Mouse (Mus musculus) forebrain, embryonic 16.5 days (tissue): ENCODE data around the gene Taf1b. TPM values are rescaled to one million over a fixed set of nuclear protein-coding genes. Genes with fewer than 3 reads are reported as not detected.

Experiments used
- polyA plus RNA-seq: library from polyadenylated mRNA; unstranded; fragments of >200 nt; fragmentation: Nextera tagmentation; extraction: Ambion mirVana; gene quantifications from 2 replicates; pipeline ENCODE4 v1.2.1, GENCODE M21; 2015

Gene Taf1b
- polyA plus RNA-seq, 1 experiment from 2014 or later, result 41.9 TPM

Other genes with a start within 250 kb of the Taf1b start
- 0.89 and 1.0 TPM in 2 replicates for gene Grhl1, start 73.9 kb downstream of the Taf1b start, polyA plus RNA-seq
- gene Klf11, start 152.9 kb downstream of the Taf1b start, polyA plus RNA-seq, result 19.1 and 20.1 TPM in 2 replicates
- gene Cys1, start 183.5 kb downstream of the Taf1b start, polyA plus RNA-seq, result 2.1 TPM in 2 replicates
- 138 and 169 TPM in 2 replicates for gene Rrm2, start 209.9 kb downstream of the Taf1b start, polyA plus RNA-seq